Mouse (Mus musculus) small intestine, adult 2 months (tissue): Measurements from ENCODE around the gene Gtf2i.

Experiments
- CTCF ChIP-seq: fragments of 200-500 bp; IDR thresholded peaks from 2 replicates; pipeline ENCODE4 v1.5.1; 2012; ENCODE audit warnings: low read depth, mild to moderate bottlenecking, control low read depth, inconsistent platforms, low read length, moderate library complexity, mixed read lengths; ENCODE audit not compliant: insufficient replicate concordance, insufficient read length; ENCODE audit errors: extremely low read depth
- POLR2A ChIP-seq: fragments of 200-500 bp; IDR thresholded peaks from 2 replicates; pipeline ENCODE4 v1.6.1; 2012; ENCODE audit warnings: low read depth, mild to moderate bottlenecking, control low read depth, inconsistent platforms, low read length, moderate library complexity

- TF ChIP-seq CTCF (no peak), POLR2A (no peak)
These were observed 38.0 kb upstream of the Gtf2i start for GRCm38 (mm10) chr5:134352527-134353001.
